Mouse (Mus musculus): Measurements from ENCODE around the gene Scgb1a1. TPM values are rescaled to one million over a fixed set of nuclear protein-coding genes. Genes with fewer than 3 reads are reported as not detected.

The Scgb1a1 gene
- polyA plus RNA-seq, 1 experiment from 2014 or later: not detected

DNA sequence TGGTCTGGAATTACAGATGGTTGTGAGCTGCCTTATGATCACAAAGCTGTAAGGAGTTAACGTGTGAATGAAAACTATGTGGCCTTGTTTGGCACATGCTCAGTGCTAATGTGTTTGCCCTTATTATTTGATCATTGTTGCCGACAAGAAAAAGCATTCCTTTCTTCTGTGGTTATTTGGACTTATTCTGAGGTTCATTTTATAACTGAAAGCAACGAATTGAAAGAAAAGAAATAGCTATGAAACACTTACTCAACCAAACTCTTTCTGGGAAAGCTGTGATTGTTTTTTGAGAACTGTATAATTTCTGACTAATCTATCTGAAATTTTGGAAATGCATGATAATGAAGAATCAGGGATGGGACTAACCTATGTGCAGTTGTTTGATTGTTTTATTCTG is 52.7 kb downstream of the Scgb1a1 start:
- no peak overlapping the region for H3K9ac ChIP-seq (ENCODE audit: low read length)
- H3K36me3 ChIP-seq (ENCODE audit: control insufficient read depth, insufficient read depth, low read length): no peaks in the 10 kb centered on the region
- ATAC-seq (replicated peaks; ENCODE audit: low FRiP score, low TSS enrichment, low read depth) (no peak), DNase-seq (ENCODE audit: low spot score) (no peak)
- H3K4me2 ChIP-seq (ENCODE audit: low read length): no peak overlapping the region
- H3K9me3 ChIP-seq (ENCODE audit: control insufficient read depth, low read length): no peaks in the 10 kb centered on the region
- H3K27ac ChIP-seq (ENCODE audit: low read depth): no peak overlapping the region
- no peaks in the 10 kb centered on the region for H3K27me3 ChIP-seq (replicated peaks; ENCODE audit: control insufficient read depth, insufficient read depth, low read length)
- WGBS: 78% methylated on average over 3 of the region's 3 CpGs
- 0 out of 2 replicates have a peak, but pooled peaks cover 2% of the 10 kb centered on the region for H3K4me1 ChIP-seq (replicated peaks; ENCODE audit: control insufficient read depth, insufficient read depth, low read length)
- no peak overlapping the region for H3K4me3 ChIP-seq (ENCODE audit: low read depth, low read length)

- no peak overlapping the region for H3K27ac ChIP-seq (ENCODE audit: low read depth)
- 84% methylated on average over 3 of the region's 3 CpGs for WGBS
Observed at GRCm38 (mm10) chr19:9034480-9034879, 53.3 kb downstream of the Scgb1a1 start.

More at GRCm38 (mm10) chr19:9034480-9034879, 53.3 kb downstream of the Scgb1a1 start:
- no peaks in the 10 kb centered on the region for H3K36me3 ChIP-seq (ENCODE audit: control insufficient read depth, insufficient read depth, low read length)
- H3K9me3 ChIP-seq (ENCODE audit: control insufficient read depth, low read length): no peaks in the 10 kb centered on the region
- no peaks in the 10 kb centered on the region for H3K27me3 ChIP-seq (replicated peaks; ENCODE audit: control insufficient read depth, insufficient read depth, low read length)
- 0 out of 2 replicates have a peak, but pooled peaks cover 2% of the 10 kb centered on the region for H3K4me1 ChIP-seq (replicated peaks; ENCODE audit: control insufficient read depth, insufficient read depth, low read length)
- no peak overlapping the region for H3K4me2 ChIP-seq (ENCODE audit: low read length)
- DNase-seq (ENCODE audit: low spot score) (no peak), ATAC-seq (replicated peaks; ENCODE audit: low FRiP score, low TSS enrichment, low read depth) (no peak)
- no peak overlapping the region for H3K9ac ChIP-seq (ENCODE audit: low read length)
- H3K4me3 ChIP-seq (ENCODE audit: low read depth, low read length): no peak overlapping the region

Other genes starting within 250 kb of the Scgb1a1 start
- 23.7 and 25.2 TPM in 2 replicates for gene Gng3, start 248.8 kb downstream of the Scgb1a1 start, polyA plus RNA-seq (2014; fragmentation: Nextera tagmentation; extraction: Ambion mirVana)
- 1.4 TPM in 2 replicates for gene Lrrn4cl, start 237.2 kb downstream of the Scgb1a1 start, polyA plus RNA-seq (2014; fragmentation: Nextera tagmentation; extraction: Ambion mirVana)
- gene Ubxn1, start 216.5 kb downstream of the Scgb1a1 start, polyA plus RNA-seq (2014; fragmentation: Nextera tagmentation; extraction: Ambion mirVana): 162 and 166 TPM in 2 replicates
- gene Uqcc3, start 207.0 kb downstream of the Scgb1a1 start, polyA plus RNA-seq (2014; fragmentation: Nextera tagmentation; extraction: Ambion mirVana): 57.1 and 63.9 TPM in 2 replicates
- 78.6 and 79.2 TPM in 2 replicates for gene Lbhd1, start 204.2 kb downstream of the Scgb1a1 start, polyA plus RNA-seq (2014; fragmentation: Nextera tagmentation; extraction: Ambion mirVana)
- gene Gm49403, start 204.0 kb downstream of the Scgb1a1 start, polyA plus RNA-seq (2014; fragmentation: Nextera tagmentation; extraction: Ambion mirVana): not detected in 2 replicates
- 92.8 and 95.9 TPM in 2 replicates for gene 1810009A15Rik, start 199.1 kb downstream of the Scgb1a1 start, polyA plus RNA-seq (2014; fragmentation: Nextera tagmentation; extraction: Ambion mirVana)
- gene Gm49416, start 199.0 kb downstream of the Scgb1a1 start, polyA plus RNA-seq (2014; fragmentation: Nextera tagmentation; extraction: Ambion mirVana): not detected in 2 replicates
- 37.5 and 44.5 TPM in 2 replicates for gene Ints5, start 195.0 kb downstream of the Scgb1a1 start, polyA plus RNA-seq (2014; fragmentation: Nextera tagmentation; extraction: Ambion mirVana)
- gene Ganab, start 189.9 kb downstream of the Scgb1a1 start, polyA plus RNA-seq (2014; fragmentation: Nextera tagmentation; extraction: Ambion mirVana): 89.8 and 96.4 TPM in 2 replicates
- 35.7 and 36.9 TPM in 2 replicates for gene B3gat3, start 167.6 kb downstream of the Scgb1a1 start, polyA plus RNA-seq (2014; fragmentation: Nextera tagmentation; extraction: Ambion mirVana)
- gene Rom1, start 158.6 kb downstream of the Scgb1a1 start, polyA plus RNA-seq (2014; fragmentation: Nextera tagmentation; extraction: Ambion mirVana): 1.1 and 1.8 TPM in 2 replicates
- 16.8 and 18.4 TPM in 2 replicates for gene Eml3, start 158.4 kb downstream of the Scgb1a1 start, polyA plus RNA-seq (2014; fragmentation: Nextera tagmentation; extraction: Ambion mirVana)
- 40.3 and 40.7 TPM in 2 replicates for gene Mta2, start 146.1 kb downstream of the Scgb1a1 start, polyA plus RNA-seq (2014; fragmentation: Nextera tagmentation; extraction: Ambion mirVana)
- 33.3 and 33.5 TPM in 2 replicates for gene Tut1, start 134.1 kb downstream of the Scgb1a1 start, polyA plus RNA-seq (2014; fragmentation: Nextera tagmentation; extraction: Ambion mirVana)
- gene Eef1g, start 120.9 kb downstream of the Scgb1a1 start, polyA plus RNA-seq (2014; fragmentation: Nextera tagmentation; extraction: Ambion mirVana): 501 and 531 TPM in 2 replicates
- 21.6 and 22.2 TPM in 2 replicates for gene Ahnak, start 98.7 kb downstream of the Scgb1a1 start, polyA plus RNA-seq (2014; fragmentation: Nextera tagmentation; extraction: Ambion mirVana)
- 10.7 and 11.7 TPM in 2 replicates for gene Asrgl1, start 47.7 kb upstream of the Scgb1a1 start, polyA plus RNA-seq (2014; fragmentation: Nextera tagmentation; extraction: Ambion mirVana)